Mouse (Mus musculus) lung, adult 10 weeks (tissue): Measurements from ENCODE around the gene Sppl3. TPM values are rescaled to one million over a fixed set of nuclear protein-coding genes. Genes with fewer than 3 reads are reported as not detected.

ENCODE experiments used
- polyA plus RNA-seq: library from polyadenylated mRNA; stranded (reverse); fragments of 350-450 nt; fragmentation: Illumina TruSeq; extraction: RNeasy Lipid Tissue Mini Kit (QIAGEN cat#74804); gene quantifications from one replicate; pipeline ENCODE4 v1.2.3, GENCODE M21; 2014; ENCODE audit warnings: low read depth, low replicate concordance; ENCODE audit not compliant: insufficient read depth

The Sppl3 gene
- polyA plus RNA-seq: 31.4 TPM

DNA sequence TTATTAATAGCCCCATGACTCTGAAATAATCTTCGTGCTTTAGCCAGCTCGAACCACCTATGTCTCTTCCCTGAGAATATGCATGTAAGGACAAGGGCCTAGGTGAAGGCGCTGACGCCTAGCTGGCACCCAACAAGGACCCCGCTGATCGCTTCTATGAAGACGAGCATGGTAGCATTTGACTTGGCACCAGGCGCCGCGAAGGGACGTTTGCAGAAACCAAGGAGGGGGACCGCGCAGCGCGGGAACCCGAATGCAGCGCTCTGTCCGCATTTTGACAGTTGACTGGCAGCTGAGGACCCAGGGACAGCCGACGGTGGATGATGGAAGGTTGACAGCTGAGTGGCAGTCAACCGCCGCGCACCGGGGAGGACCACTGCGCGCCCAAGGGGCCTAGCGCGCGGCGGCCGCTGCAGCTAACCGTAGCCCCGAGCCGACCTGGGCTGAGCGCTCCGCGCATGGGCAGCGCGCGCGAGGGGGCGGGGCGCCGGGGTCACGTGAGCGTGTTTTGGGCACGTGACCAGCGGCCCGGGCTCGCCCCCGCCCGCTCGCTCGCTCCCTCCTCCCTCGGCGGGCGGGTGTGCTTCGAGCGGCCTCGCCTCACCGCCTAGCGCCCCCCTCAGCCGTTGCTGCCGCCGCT is at the start of gene Sppl3:
Gene Sppl3, plus strand, starts transcription at position 561 of the 640 bp plus-strand sequence.

DNA sequence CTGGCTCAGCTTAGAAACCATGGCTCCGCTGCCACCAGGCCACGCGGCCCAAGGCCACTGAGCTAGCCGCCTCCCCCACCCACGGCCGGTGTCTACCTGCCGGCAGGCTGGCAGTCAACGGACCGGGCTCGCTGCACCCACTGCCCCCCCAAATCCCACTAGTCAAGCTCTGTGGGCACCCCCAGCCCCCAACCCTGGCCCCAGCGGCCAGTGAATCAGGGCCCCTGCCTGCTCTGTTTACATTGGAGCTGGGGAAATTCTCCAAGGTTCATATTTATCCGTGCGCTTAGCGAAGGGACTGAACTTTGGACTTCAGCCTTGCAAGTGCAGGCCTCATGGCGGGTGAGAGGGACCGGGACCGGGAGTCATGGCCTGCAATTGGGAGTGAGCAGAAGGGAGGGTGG is 40.1 kb upstream of the Sppl3 start, which contains the start of gene Hnf1a:
Gene Hnf1a, minus strand, starts transcription at position 271 of the 404 bp plus-strand sequence.

DNA sequence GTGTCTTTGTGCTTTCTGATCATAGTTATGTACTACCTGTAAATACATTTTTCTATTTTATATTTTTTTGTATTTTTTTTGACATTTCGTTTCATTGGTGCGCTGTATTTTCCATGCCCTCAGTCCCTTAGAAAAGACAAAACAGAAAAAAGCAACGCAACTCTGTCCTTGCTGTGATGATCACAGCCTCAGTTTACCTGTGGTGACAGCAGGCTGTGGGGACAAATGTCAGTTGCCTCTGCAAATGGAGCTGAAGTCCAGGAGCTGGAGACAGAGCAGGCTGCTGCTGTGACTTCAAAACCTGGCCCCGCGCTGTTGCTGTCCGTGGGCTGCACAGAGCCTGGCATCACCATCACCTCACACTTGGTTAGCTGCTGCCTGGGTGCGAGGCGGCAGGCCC is 87.3 kb downstream of the Sppl3 start, which contains the start of gene Gm10401:
Gene Gm10401, minus strand, starts transcription at position 101 of the 400 bp plus-strand sequence.

GRCm38 (mm10) chr5:115118961-115119570 is 108.1 kb downstream of the Sppl3 start, which contains the start of gene Acads:
Gene Acads, minus strand, starts transcription at chr5:115119346.

DNA sequence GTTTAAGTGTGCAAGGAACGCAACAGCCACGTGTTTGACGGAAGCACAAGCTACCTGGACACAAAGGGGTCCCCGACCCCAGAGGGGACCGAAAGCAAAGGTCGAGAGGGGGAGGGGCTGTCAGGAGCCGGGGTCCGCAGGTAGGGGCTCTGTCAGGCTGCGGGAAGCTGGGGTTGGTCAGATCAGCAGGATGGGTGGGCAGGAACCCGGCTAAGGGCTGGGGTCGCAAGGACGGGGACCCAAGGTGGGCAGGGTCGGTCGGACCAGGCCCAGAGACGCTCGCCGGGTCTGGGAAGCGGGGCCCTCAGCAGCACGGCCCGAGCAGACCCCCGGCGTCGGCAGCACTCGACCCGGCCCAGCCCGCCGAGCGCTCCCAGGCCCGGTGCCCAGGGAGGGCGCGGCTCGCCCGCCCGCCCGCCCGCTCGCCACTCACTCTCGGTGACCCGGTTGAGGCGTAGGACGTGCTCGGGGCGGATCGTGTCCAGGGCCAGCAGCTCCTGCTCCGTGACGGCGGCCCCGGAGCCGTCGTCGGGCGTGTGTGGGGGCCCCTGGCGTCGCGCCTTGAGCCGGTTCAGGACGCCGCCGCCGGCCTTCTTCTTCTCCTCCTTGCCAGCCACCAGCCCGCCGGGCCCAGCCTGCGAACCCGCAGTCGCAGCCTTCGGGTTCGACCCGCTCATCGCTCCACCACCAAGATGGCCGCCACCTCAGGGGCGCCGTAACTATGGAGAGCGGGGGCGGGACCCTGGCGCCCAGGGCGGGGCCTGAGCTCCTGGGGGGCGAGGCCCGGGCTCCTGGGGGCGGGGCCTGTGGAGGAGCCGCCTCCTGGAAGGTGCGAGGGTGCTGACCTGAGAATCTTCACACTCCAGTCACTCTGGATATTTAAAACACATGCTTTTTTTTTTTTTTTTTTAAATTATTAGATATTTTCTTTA is 123.6 kb downstream of the Sppl3 start, which contains the start of gene Unc119b:
Gene Unc119b, minus strand, starts transcription at position 742 of the 932 bp plus-strand sequence.

Other genes with a start within 250 kb of the Sppl3 start
- 67.3 TPM for gene Ankrd13a, start 236.5 kb upstream of the Sppl3 start, polyA plus RNA-seq
- 23.3 TPM for gene Git2, start 235.6 kb upstream of the Sppl3 start, polyA plus RNA-seq
- gene 1500011B03Rik, start 187.7 kb upstream of the Sppl3 start, polyA plus RNA-seq: 17.3 TPM
- not detected for gene 4930519G04Rik, start 157.5 kb upstream of the Sppl3 start, polyA plus RNA-seq
- not detected for gene Gm9936, start 152.5 kb upstream of the Sppl3 start, polyA plus RNA-seq
- 23.5 TPM for gene Oasl2, start 114.2 kb upstream of the Sppl3 start, polyA plus RNA-seq
- 1.5 TPM for gene Oasl1, start 87.9 kb upstream of the Sppl3 start, polyA plus RNA-seq
- 18.9 TPM for gene 2210016L21Rik, start 69.0 kb upstream of the Sppl3 start, polyA plus RNA-seq
- gene Hnf1a, start 40.0 kb upstream of the Sppl3 start, polyA plus RNA-seq: not detected
- gene Gm10401, start 87.2 kb downstream of the Sppl3 start, polyA plus RNA-seq: not detected
- gene Acads, start 108.2 kb downstream of the Sppl3 start, polyA plus RNA-seq: 28.8 TPM
- gene Unc119b, start 123.8 kb downstream of the Sppl3 start, polyA plus RNA-seq: 24.9 TPM
- 39.2 TPM for gene Mlec, start 147.0 kb downstream of the Sppl3 start, polyA plus RNA-seq
- gene Cabp1, start 183.2 kb downstream of the Sppl3 start, polyA plus RNA-seq: 2.7 TPM
- 94.8 TPM for gene Pop5, start 224.7 kb downstream of the Sppl3 start, polyA plus RNA-seq